In genomic region chr6:127974000-127974399, GRCm38 (mm10) we compare ENCODE assay signal across 10 mouse cellular contexts.
DNase-seq lines count a peak whose midpoint lies in the region; ATAC-seq and TF ChIP-seq lines count a peak whose summit lies in the region.
"Had no signal": no experiment of that assay in that cellular context is flagged by ENCODE, and none has a peak within 500 bp of the region (broad histone marks: within the 10 kb centered on the region; RNA-seq: fewer than 3 reads in every experiment).

No protein-coding gene starts in this region.

- H3K27ac ChIP-seq in lung, embryonic 14.5 days (ENCODE audit: low read depth) = 0 out of 2 replicates have a peak overlapping the region, but pooled peaks have one; percentile 1
- peak overlapping the region; percentile 46 for H3K27ac ChIP-seq in hindbrain, embryonic 15.5 days (replicated peaks)
- H3K27ac ChIP-seq in neural tube, embryonic 14.5 days (ENCODE audit: low read depth, low read length) = peak overlapping the region; percentile 63; the same call in 1 of the 2 replicates

- H3K36me3 ChIP-seq in lung, embryonic 14.5 days (ENCODE audit: insufficient read depth) = peaks cover 3% of the 10 kb centered on the region; the same call in 1 of the 2 replicates
- H3K36me3 ChIP-seq in hindbrain, embryonic 15.5 days = no peaks in the 10 kb centered on the region
- no peaks in the 10 kb centered on the region for H3K36me3 ChIP-seq in neural tube, embryonic 14.5 days (ENCODE audit: control insufficient read depth, insufficient read depth, low read length)

- peaks cover 4% of the 10 kb centered on the region; the same call in 1 of the 2 replicates for H3K4me1 ChIP-seq in lung, embryonic 14.5 days (ENCODE audit: insufficient read depth)
- peaks cover 24% of the 10 kb centered on the region for H3K4me1 ChIP-seq in hindbrain, embryonic 15.5 days (replicated peaks)
- peaks cover 23% of the 10 kb centered on the region for H3K4me1 ChIP-seq in neural tube, embryonic 14.5 days (ENCODE audit: control insufficient read depth, insufficient read depth, low read length)

- no peaks in the 10 kb centered on the region for H3K27me3 ChIP-seq in lung, embryonic 14.5 days (ENCODE audit: insufficient read depth, low read length)
- no peaks in the 10 kb centered on the region for H3K27me3 ChIP-seq in hindbrain, embryonic 15.5 days
- H3K27me3 ChIP-seq in neural tube, embryonic 14.5 days (ENCODE audit: control insufficient read depth, insufficient read depth, low read length) = no peaks in the 10 kb centered on the region

- no peak overlapping the region for H3K4me3 ChIP-seq in lung, embryonic 14.5 days (ENCODE audit: low read depth, low read length)
- no peak overlapping the region for H3K4me3 ChIP-seq in hindbrain, embryonic 15.5 days
- no peak overlapping the region for H3K4me3 ChIP-seq in neural tube, embryonic 14.5 days (ENCODE audit: low read depth, low read length)
- H3K4me3 ChIP-seq: megakaryocyte, embryonic 14.5 days had no signal

- TF ChIP-seq CTCF in lung, embryonic 14.5 days (IDR thresholded peaks at IDR 0.05; ENCODE audit: low read depth) = no peak

- no peak for ATAC-seq in cerebellum, adult (ENCODE audit: insufficient number of reproducible peaks, low FRiP score, low TSS enrichment)
- ATAC-seq in lung, embryonic 14.5 days (ENCODE audit: insufficient read depth) = peak; percentile 57; the same call in 1 of the 2 replicates
- peak; percentile 25; the same call in 1 of the 2 replicates for ATAC-seq in hindbrain, embryonic 15.5 days (ENCODE audit: low FRiP score, low read depth)
- peak; percentile 33 for ATAC-seq in neural tube, embryonic 14.5 days (ENCODE audit: low read depth)

- no peaks in the 10 kb centered on the region for H3K9me3 ChIP-seq in lung, embryonic 14.5 days (ENCODE audit: low read depth, low read length)
- H3K9me3 ChIP-seq in hindbrain, embryonic 15.5 days = no peaks in the 10 kb centered on the region
- H3K9me3 ChIP-seq in neural tube, embryonic 14.5 days (ENCODE audit: control insufficient read depth, low read length) = no peaks in the 10 kb centered on the region
- H3K9me3 ChIP-seq: megakaryocyte, embryonic 14.5 days had no signal

- peak; percentile 34 to 38 for DNase-seq in cerebellum, adult 18-20 months
- peak; percentile 47 for DNase-seq in lung, embryonic 14.5 days
- DNase-seq in lung, postnatal 10 days = no peak
- no peak for DNase-seq in frontal cortex, postnatal 10 days (ENCODE audit: low spot score in 2 of 2)
- no peak for DNase-seq in spleen, postnatal 10 days (ENCODE audit: low spot score in 2 of 2)
- DNase-seq: B cell, adult 2 months had no signal

- WGBS in lung, embryonic 14.5 days = 39% methylated on average over 9 of the region's 9 CpGs
- WGBS in hindbrain, embryonic 15.5 days = 27% methylated on average over 9 of the region's 9 CpGs
- 7% methylated on average over 9 of the region's 9 CpGs for WGBS in neural tube, embryonic 14.5 days

- H3K4me2 ChIP-seq in lung, embryonic 14.5 days = no peak overlapping the region
- no peak overlapping the region for H3K4me2 ChIP-seq in hindbrain, embryonic 15.5 days
- no peak overlapping the region for H3K4me2 ChIP-seq in neural tube, embryonic 14.5 days (ENCODE audit: low read depth, low read length)

- H3K9ac ChIP-seq in lung, embryonic 14.5 days = no peak overlapping the region
- no peak overlapping the region for H3K9ac ChIP-seq in hindbrain, embryonic 15.5 days
- H3K9ac ChIP-seq in neural tube, embryonic 14.5 days (replicated peaks; ENCODE audit: low read depth, low read length) = no peak overlapping the region

Comparison
In these comparisons a context has a peak if more than half of its experiments do, and no peak if none do; other contexts are left out.
1. DNase-seq: peak in cerebellum, adult 18-20 months (2 of 2) and lung, embryonic 14.5 days (single experiment); none in lung, postnatal 10 days (single experiment), frontal cortex, postnatal 10 days (0 of 2) and spleen, postnatal 10 days (0 of 2).
2. H3K27ac ChIP-seq: peak in every context shown above with its lines; median percentile 63 in neural tube, embryonic 14.5 days; 46 in hindbrain, embryonic 15.5 days; 1 in lung, embryonic 14.5 days.